Mouse (Mus musculus) liver, embryonic 12.5 days (tissue): ENCODE results near the gene Olfr508. TPM values are rescaled to one million over a fixed set of nuclear protein-coding genes. Genes with fewer than 3 reads are reported as not detected.

ENCODE experiments used
- polyA plus RNA-seq: library from polyadenylated mRNA; unstranded; fragments of >200 nt; fragmentation: Nextera tagmentation; extraction: Ambion mirVana; gene quantifications from 2 replicates; pipeline ENCODE4 v1.2.1, GENCODE M21; 2016

The Olfr508 gene
- polyA plus RNA-seq, 1 experiment from 2014 or later, result not detected

Other genes with a start within 250 kb of the Olfr508 start
- not detected in 2 replicates for gene Olfr495, start 236.8 kb upstream of the Olfr508 start, polyA plus RNA-seq
- not detected in 2 replicates for gene Olfr497, start 209.6 kb upstream of the Olfr508 start, polyA plus RNA-seq
- not detected in 2 replicates for gene Olfr498, start 164.7 kb upstream of the Olfr508 start, polyA plus RNA-seq
- not detected in 2 replicates for gene Olfr502, start 104.9 kb upstream of the Olfr508 start, polyA plus RNA-seq
- not detected in 2 replicates for gene Olfr503, start 85.5 kb upstream of the Olfr508 start, polyA plus RNA-seq
- not detected in 2 replicates for gene Olfr504, start 64.2 kb upstream of the Olfr508 start, polyA plus RNA-seq
- gene Olfr506, start 19.2 kb upstream of the Olfr508 start, polyA plus RNA-seq, result not detected in 2 replicates
- not detected in 2 replicates for gene Olfr507, start 8.2 kb upstream of the Olfr508 start, polyA plus RNA-seq
- gene Olfr509, start 21.9 kb downstream of the Olfr508 start, polyA plus RNA-seq, result not detected in 2 replicates
- gene Olfr510, start 36.4 kb downstream of the Olfr508 start, polyA plus RNA-seq, result not detected in 2 replicates
- gene Olfr512, start 83.3 kb downstream of the Olfr508 start, polyA plus RNA-seq, result not detected in 2 replicates
- not detected in 2 replicates for gene Olfr513, start 121.0 kb downstream of the Olfr508 start, polyA plus RNA-seq
- gene Olfr514, start 196.0 kb downstream of the Olfr508 start, polyA plus RNA-seq, result not detected in 2 replicates
- gene Olfr516, start 220.5 kb downstream of the Olfr508 start, polyA plus RNA-seq, result not detected in 2 replicates
- not detected in 2 replicates for gene Olfr517, start 242.4 kb downstream of the Olfr508 start, polyA plus RNA-seq